Mouse (Mus musculus): Measurements from ENCODE around the gene Ttc28.

- TF ChIP-seq CTCF (IDR thresholded peaks at IDR 0.05; ENCODE audit: low read depth) (no peak), EP300 (IDR thresholded peaks at IDR 0.05; ENCODE audit: low read depth) (no peak)
These were observed 231.8 kb downstream of the Ttc28 start for GRCm38 (mm10) chr5:111111378-111111777.
